Mouse (Mus musculus) stomach, embryonic 15.5 days (tissue): ENCODE measurements around the gene Adgrl1. TPM values are rescaled to one million over a fixed set of nuclear protein-coding genes. Genes with fewer than 3 reads are reported as not detected.

ENCODE experiments used
- ATAC-seq: fragments of 200-750 bp; cut with Nextera tagmentation; 2 replicates; pipeline ENCODE4 v1.8.0; 2017; ENCODE audit warnings: low read depth, moderate number of reproducible peaks, moderate TSS enrichment; ENCODE audit not compliant: insufficient read depth, low FRiP score
- H3K27ac ChIP-seq: fragments of 300-500 bp; sonication (generic); 2 replicates; pipeline ENCODE4 v1.5.1; 2015; ENCODE audit warnings: mild to moderate bottlenecking, inconsistent platforms
- H3K27me3 ChIP-seq: fragments of 300-500 bp; sonication (generic); replicated peaks from 2 replicates; pipeline ENCODE4 v1.6.1; 2015; ENCODE audit warnings: inconsistent platforms
- H3K36me3 ChIP-seq: fragments of 300-500 bp; sonication (generic); 2 replicates; pipeline ENCODE4 v1.6.1; 2015; ENCODE audit warnings: inconsistent platforms
- H3K4me1 ChIP-seq: fragments of 300-500 bp; sonication (generic); 2 replicates; pipeline ENCODE4 v1.6.1; 2015; ENCODE audit warnings: inconsistent platforms
- H3K4me2 ChIP-seq: fragments of 300-500 bp; sonication (generic); 2 replicates; pipeline ENCODE4 v1.6.1; 2015; ENCODE audit warnings: mild to moderate bottlenecking, inconsistent platforms
- H3K4me3 ChIP-seq: fragments of 300-500 bp; sonication (generic); replicated peaks from 2 replicates; pipeline ENCODE4 v1.5.1; 2015; ENCODE audit warnings: inconsistent platforms
- H3K9ac ChIP-seq: fragments of 300-500 bp; sonication (generic); 2 replicates; pipeline ENCODE4 v1.6.1; 2015; ENCODE audit warnings: inconsistent platforms
- H3K9me3 ChIP-seq: fragments of 300-500 bp; sonication (generic); 2 replicates; pipeline ENCODE4 v1.6.1; 2016; ENCODE audit warnings: inconsistent platforms
- WGBS: fragments of 180-500 bp; shearing (Covaris S2); methylation state at CpG from one replicate; pipeline ENCODE4 v1.1.7; 2015; 5-methylcytosine and 5-hydroxymethylcytosine counted together
- polyA plus RNA-seq: library from polyadenylated mRNA; unstranded; fragments of >200 nt; fragmentation: Nextera tagmentation; extraction: Ambion mirVana; gene quantifications from 2 replicates; pipeline ENCODE4 v1.2.1, GENCODE M21; 2015

Gene Adgrl1
- polyA plus RNA-seq: 17.7 and 18.1 TPM in 2 replicates

GRCm38 (mm10) chr8:83899363-83900252 lies at the start of gene Adgrl1:
TSS of gene Adgrl1 (plus strand) at chr8:83900105.
- WGBS: under 1% methylated on average over 61 of the region's 70 CpGs
- H3K4me3 ChIP-seq: peak within 1 kb of the TSS; percentile 88
- H3K9me3 ChIP-seq: no peaks in the 10 kb centered on the region
- peaks cover 41% of the 10 kb centered on the region for H3K4me1 ChIP-seq
- H3K27ac ChIP-seq: peak within 1 kb of the TSS; percentile 97
- peaks cover 18% of the 10 kb centered on the region for H3K27me3 ChIP-seq
- ATAC-seq: peak; percentile 86
- H3K4me2 ChIP-seq: peak within 1 kb of the TSS; percentile 92
- H3K9ac ChIP-seq: peak within 1 kb of the TSS; percentile 86
- H3K36me3 ChIP-seq: no peaks in the 10 kb centered on the region

GRCm38 (mm10) chr8:83852329-83852728 lies 47.6 kb upstream of the Adgrl1 start:
- 20% methylated on average over 8 of the region's 8 CpGs for WGBS
- Histone ChIP-seq H3K27me3 (no peaks in the 10 kb centered on the region), H3K4me2 (no peak overlapping the region), H3K4me3 (no peak overlapping the region), H3K9me3 (no peaks in the 10 kb centered on the region), H3K27ac (no peak overlapping the region), H3K36me3 (no peaks in the 10 kb centered on the region), H3K9ac (no peak overlapping the region), H3K4me1 (no peaks in the 10 kb centered on the region)
- ATAC-seq: no peak

GRCm38 (mm10) chr8:83853323-83854050 lies 46.4 kb upstream of the Adgrl1 start:
- Histone ChIP-seq H3K27ac (no peak overlapping the region), H3K27me3 (no peaks in the 10 kb centered on the region), H3K4me3 (no peak overlapping the region), H3K4me1 (no peaks in the 10 kb centered on the region), H3K9me3 (no peaks in the 10 kb centered on the region), H3K4me2 (no peak overlapping the region), H3K9ac (no peak overlapping the region), H3K36me3 (no peaks in the 10 kb centered on the region)
- 77% methylated on average over 3 of the region's 3 CpGs for WGBS
- no peak for ATAC-seq

- no peak overlapping the region for H3K27ac ChIP-seq
- H3K4me1 ChIP-seq: no peaks in the 10 kb centered on the region
- no peaks in the 10 kb centered on the region for H3K27me3 ChIP-seq
- no peaks in the 10 kb centered on the region for H3K9me3 ChIP-seq
- WGBS: 74% methylated on average over 6 of the region's 6 CpGs
- ATAC-seq: no peak
- no peak overlapping the region for H3K4me2 ChIP-seq
- H3K9ac ChIP-seq: no peak overlapping the region
- H3K36me3 ChIP-seq: no peaks in the 10 kb centered on the region
- H3K4me3 ChIP-seq: no peak overlapping the region
These were observed 43.3 kb upstream of the Adgrl1 start for GRCm38 (mm10) chr8:83856486-83857065.

- no peaks in the 10 kb centered on the region for H3K27me3 ChIP-seq
- H3K4me3 ChIP-seq: peak overlapping the region; percentile 23
- peaks cover 9% of the 10 kb centered on the region; the same call in 1 of the 2 replicates for H3K4me1 ChIP-seq
- H3K9ac ChIP-seq: no peak overlapping the region
- H3K4me2 ChIP-seq: peak overlapping the region; percentile 53
- H3K27ac ChIP-seq: no peak overlapping the region
- ATAC-seq: no peak
- 9% methylated on average over 24 of the region's 24 CpGs for whole genome bisulfite sequencing
- H3K9me3 ChIP-seq: no peaks in the 10 kb centered on the region
- no peaks in the 10 kb centered on the region for H3K36me3 ChIP-seq
These were observed 37.3 kb upstream of the Adgrl1 start for GRCm38 (mm10) chr8:83862439-83863268.

- Histone ChIP-seq H3K36me3 (no peaks in the 10 kb centered on the region), H3K4me2 (peak overlapping the region; percentile 94), H3K9me3 (no peaks in the 10 kb centered on the region), H3K27ac (peak overlapping the region; percentile 74), H3K4me3 (peak overlapping the region; percentile 66), H3K27me3 (0 out of 2 replicates have a peak, but pooled peaks cover 12% of the 10 kb centered on the region), H3K4me1 (peaks cover 15% of the 10 kb centered on the region), H3K9ac (peak overlapping the region; percentile 73)
- under 1% methylated on average over 56 of the region's 66 CpGs for WGBS
- peak; percentile 88 for ATAC-seq
These were observed 24.8 kb upstream of the Adgrl1 start for GRCm38 (mm10) chr8:83874881-83875655.

GRCm38 (mm10) chr8:83875656-83876040 lies 24.3 kb upstream of the Adgrl1 start:
- H3K27ac ChIP-seq: peak overlapping the region; percentile 74

GRCm38 (mm10) chr8:83876080-83876837 lies 23.6 kb upstream of the Adgrl1 start:
- Histone ChIP-seq H3K4me1 (peaks cover 15% of the 10 kb centered on the region), H3K9ac (peak overlapping the region; percentile 19; the same call in 1 of the 2 replicates), H3K9me3 (no peaks in the 10 kb centered on the region), H3K27ac (peak overlapping the region; percentile 74), H3K27me3 (0 out of 2 replicates have a peak, but pooled peaks cover 12% of the 10 kb centered on the region), H3K4me2 (peak overlapping the region; percentile 94), H3K4me3 (peak overlapping the region; percentile 66), H3K36me3 (no peaks in the 10 kb centered on the region)
- peak; percentile 9; the same call in 1 of the 2 replicates for ATAC-seq
- 1% methylated on average over 41 of the region's 41 CpGs for WGBS

More at GRCm38 (mm10) chr8:83875656-83876040, 24.3 kb upstream of the Adgrl1 start:
- whole genome bisulfite sequencing: 0% methylated on average over 11 of the region's 11 CpGs
- Histone ChIP-seq H3K9ac (peak overlapping the region; percentile 11; the same call in 1 of the 2 replicates), H3K4me2 (peak overlapping the region; percentile 94), H3K9me3 (no peaks in the 10 kb centered on the region), H3K4me1 (peaks cover 15% of the 10 kb centered on the region), H3K27me3 (0 out of 2 replicates have a peak, but pooled peaks cover 12% of the 10 kb centered on the region), H3K4me3 (peak overlapping the region; percentile 66), H3K36me3 (no peaks in the 10 kb centered on the region)
- ATAC-seq: peak; percentile 23; the same call in 1 of the 2 replicates

- ATAC-seq: no peak
- peak overlapping the region; percentile 66 for H3K4me3 ChIP-seq
- 3% methylated on average over 10 of the region's 10 CpGs for WGBS
- peak overlapping the region; percentile 74; the same call in 1 of the 2 replicates for H3K27ac ChIP-seq
- 0 out of 2 replicates have a peak overlapping the region, but pooled peaks have one; percentile 19 for H3K9ac ChIP-seq
- peak overlapping the region; percentile 94 for H3K4me2 ChIP-seq
- no peaks in the 10 kb centered on the region for H3K36me3 ChIP-seq
- H3K9me3 ChIP-seq: no peaks in the 10 kb centered on the region
- H3K4me1 ChIP-seq: peaks cover 15% of the 10 kb centered on the region
- 0 out of 2 replicates have a peak, but pooled peaks cover 12% of the 10 kb centered on the region for H3K27me3 ChIP-seq
These were observed 23.1 kb upstream of the Adgrl1 start for GRCm38 (mm10) chr8:83876838-83877223.

GRCm38 (mm10) chr8:83888409-83888808 lies 11.5 kb upstream of the Adgrl1 start:
- no peaks in the 10 kb centered on the region for H3K4me1 ChIP-seq
- H3K4me2 ChIP-seq: no peak overlapping the region
- ATAC-seq: no peak
- no peak overlapping the region for H3K27ac ChIP-seq
- H3K4me3 ChIP-seq: no peak overlapping the region
- WGBS: 54% methylated on average over 2 of the region's 2 CpGs
- H3K36me3 ChIP-seq: no peaks in the 10 kb centered on the region
- no peaks in the 10 kb centered on the region for H3K9me3 ChIP-seq
- H3K9ac ChIP-seq: no peak overlapping the region
- H3K27me3 ChIP-seq: no peaks in the 10 kb centered on the region
